Mouse (Mus musculus): ENCODE results near the gene Ociad2. TPM values are rescaled to one million over a fixed set of nuclear protein-coding genes. Genes with fewer than 3 reads are reported as not detected.

Gene Ociad2
- total RNA-seq, 1 experiment from 2014 or later, result not detected

GRCm38 (mm10) chr5:73279190-73279589, 61.6 kb downstream of the Ociad2 start:
- no peak for ATAC-seq (replicated peaks; ENCODE audit: insufficient number of reproducible peaks, low FRiP score, low TSS enrichment, poor library complexity, severe bottlenecking)

- no peak for ATAC-seq (replicated peaks; ENCODE audit: insufficient number of reproducible peaks, low FRiP score, low TSS enrichment, poor library complexity, severe bottlenecking)
Measured at GRCm38 (mm10) chr5:73274941-73275340, 65.9 kb downstream of the Ociad2 start.

GRCm38 (mm10) chr5:73273171-73273570, 67.7 kb downstream of the Ociad2 start:
- ATAC-seq (replicated peaks; ENCODE audit: insufficient number of reproducible peaks, low FRiP score, low TSS enrichment, poor library complexity, severe bottlenecking), result no peak

Other genes with a start within 250 kb of the Ociad2 start
- 123 to 248 TPM (median 154 TPM) in 3 replicates for gene Fryl, start 84.4 kb downstream of the Ociad2 start, total RNA-seq (2017)
- 252 to 293 TPM (median 259 TPM) in 3 replicates for gene Ociad1, start 48.2 kb downstream of the Ociad2 start, total RNA-seq (2017)
- not detected in 3 replicates for gene Cwh43, start 65.0 kb upstream of the Ociad2 start, total RNA-seq (2017)
- gene Dcun1d4, start 140.0 kb upstream of the Ociad2 start, total RNA-seq (2017), result 2.0 to 7.4 TPM (median 4.2 TPM) in 3 replicates

Data from monocyte, adult 5-6 weeks (primary cell).